Mouse (Mus musculus) layer of hippocampus, adult 11-12 months (tissue): ENCODE measurements around the gene Mkks.
"Not testable (repeated sequence)": the region's sequence is repeated elsewhere in the genome, so short reads cannot be mapped to it uniquely, and the experiment has no call there.

ENCODE experiments used
- DNase-seq: peaks from one replicate; pipeline ENCODE4 v3.0.0; 2022; ENCODE audit warnings: low spot score

Mkks gene

DNA sequence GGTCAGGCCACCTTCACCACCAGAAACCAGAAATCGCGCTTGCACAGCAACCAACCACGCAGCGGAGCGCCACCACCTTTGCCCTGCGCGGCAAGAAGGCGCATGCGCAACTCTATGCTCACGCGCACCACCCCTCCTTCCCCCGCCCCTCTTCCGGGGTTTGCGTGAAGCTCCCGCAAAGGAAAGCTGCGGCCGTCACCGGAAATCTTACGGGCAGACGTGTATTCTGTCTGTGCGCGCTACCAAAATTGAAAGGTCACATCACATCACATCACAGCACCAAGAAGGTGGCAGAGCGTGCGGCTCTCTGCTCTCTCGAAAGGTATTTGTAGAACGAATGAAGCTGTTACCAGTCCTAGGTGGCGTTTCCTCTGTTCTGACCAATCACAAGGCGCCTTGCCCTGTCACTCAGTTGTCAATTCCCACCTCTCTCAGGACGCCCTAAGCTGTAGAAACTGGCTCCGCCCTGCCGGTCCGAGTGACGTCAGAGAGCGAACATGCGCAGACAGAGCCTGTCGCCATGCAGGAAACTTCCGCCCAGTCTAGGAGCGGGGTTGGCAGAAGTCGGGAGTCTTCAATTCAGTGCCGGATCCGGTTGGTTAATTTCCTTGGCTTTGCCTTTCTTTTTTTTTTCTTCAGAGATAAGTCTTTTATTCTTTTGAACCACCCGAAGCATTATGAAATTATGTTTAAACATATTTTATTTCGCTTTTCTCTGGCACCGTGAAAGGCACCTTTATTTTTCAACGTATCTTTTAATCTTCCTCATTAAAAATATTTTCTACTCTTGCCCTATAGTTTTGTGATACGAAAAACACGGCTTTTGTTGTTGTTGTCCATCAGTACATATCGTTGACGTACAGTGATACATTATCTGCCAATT is at the start of gene Mkks, which contains the start of the genes Slx4ip and AL731706.1:
TSS of gene Mkks (minus strand) at position 322 of the 883 bp plus-strand sequence.
TSS of gene Slx4ip (plus strand) at position 151 of the 883 bp plus-strand sequence.
TSS of gene AL731706.1 (minus strand) at position 322 of the 883 bp plus-strand sequence.
- DNase-seq = peak; percentile 99

DNA sequence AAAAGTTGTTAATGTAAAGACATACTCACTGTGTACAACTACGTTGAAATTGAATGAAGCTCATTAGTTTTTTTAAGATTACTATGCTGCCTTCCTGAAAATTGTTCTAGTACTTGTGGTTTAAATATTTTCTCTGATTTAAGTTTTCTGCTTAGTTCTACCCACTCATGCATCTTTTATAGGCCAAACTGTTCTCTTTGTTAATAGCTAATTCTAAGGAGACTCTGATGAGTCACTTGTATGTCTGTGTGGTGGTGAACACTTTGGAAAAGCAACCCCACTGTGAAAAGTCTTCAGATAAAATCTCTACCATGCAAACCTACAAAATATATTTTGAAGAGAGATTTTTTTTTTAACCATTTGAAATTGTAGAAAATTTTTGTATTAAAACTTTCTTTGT is 47.1 kb upstream of the Mkks start:
- no peak for DNase-seq

DNA sequence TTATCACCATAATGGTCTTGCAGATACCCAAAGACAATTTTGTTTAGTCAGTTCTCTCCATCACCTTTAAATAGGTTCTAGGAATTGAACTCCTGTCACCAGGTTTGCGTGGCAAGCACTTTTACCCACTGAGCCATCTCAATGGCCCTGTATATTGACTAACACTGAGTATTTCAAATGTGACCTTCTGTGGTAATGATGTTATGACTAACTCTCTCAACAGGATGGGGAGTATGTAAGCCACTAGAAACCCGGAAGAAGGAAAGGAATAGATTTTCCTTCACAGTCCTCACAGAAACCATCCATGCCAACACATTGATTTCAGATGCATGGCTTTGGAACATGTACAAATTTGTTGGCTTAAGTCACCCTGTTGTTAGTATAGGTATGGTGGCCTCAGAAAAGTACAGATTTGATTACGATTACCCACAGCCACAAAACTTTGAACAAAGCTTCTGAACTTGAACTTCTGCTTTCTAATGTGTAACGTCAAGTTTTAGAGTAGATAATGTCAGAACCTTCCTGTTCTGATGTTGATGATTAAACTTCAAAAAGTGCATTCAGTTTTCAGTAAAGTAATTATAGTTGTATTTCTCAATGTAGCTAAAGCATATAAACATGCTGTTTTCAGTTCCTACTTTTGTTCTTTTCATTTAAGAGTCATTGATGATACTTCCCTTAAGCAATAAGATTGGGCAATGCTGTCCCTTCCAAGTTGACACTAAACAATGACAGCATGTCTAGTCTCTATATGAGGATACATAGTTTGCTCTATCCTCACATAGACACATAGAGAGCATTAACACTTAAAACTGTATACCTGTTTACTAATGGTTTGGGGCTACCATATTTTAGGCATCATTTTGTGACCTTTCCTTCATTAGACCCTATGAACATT is 45.5 kb upstream of the Mkks start:
- DNase-seq = no peak

DNA sequence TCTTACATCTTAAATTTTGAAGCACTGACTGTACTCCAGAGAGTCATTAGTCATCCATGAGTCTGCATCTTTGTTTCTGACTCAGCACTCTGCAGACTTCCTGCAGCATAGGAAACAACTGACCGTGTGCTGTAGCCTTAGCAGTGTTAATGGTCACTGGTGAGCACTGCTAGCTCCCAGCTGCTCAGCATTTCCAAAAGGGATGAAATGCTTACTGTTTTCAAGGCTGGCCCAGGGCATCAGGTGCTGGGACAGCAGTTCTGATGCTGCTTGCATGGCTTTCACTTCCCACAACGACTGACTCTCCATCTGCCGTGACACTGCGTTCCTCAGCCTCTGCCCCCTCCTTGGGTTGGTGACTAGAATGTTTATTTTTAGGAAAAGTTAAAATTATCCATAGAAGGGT is 29.8 kb upstream of the Mkks start:
- peak; percentile 48 for DNase-seq

DNA sequence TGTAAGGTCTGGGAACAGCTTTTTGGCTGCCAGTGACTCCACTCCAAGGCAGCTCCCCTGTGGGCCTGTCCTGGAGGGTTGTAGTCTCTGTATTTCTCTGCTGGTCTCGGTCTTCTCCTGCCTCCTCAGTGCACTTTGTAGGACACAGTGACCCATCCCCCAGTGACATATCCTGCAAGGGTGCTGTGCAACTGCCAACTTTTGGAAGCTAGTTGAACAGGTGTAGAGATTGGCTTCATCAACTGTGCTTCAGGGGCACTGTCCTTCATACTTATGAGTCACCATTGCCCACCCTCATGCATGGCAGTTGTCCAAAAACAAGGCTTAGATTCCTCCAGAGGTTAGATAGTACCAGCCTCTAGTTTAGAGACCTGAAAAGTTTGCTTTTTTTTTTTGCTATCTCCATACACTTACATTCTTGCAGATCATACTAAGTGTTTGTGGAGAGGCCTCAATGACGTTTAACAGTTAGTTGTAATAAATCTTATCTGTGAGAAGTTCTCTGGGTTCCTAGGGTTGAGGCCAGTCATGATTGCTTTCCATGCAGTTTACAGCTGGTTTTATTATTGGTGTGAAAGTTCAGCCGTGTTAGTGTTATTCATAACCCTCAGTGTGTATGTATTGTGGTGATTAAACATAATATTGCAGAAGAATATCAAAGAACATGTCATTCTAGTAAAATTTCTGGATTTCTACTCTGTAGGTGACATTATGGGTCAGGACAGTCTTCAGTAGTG is 29.2 kb upstream of the Mkks start:
- DNase-seq = no peak

DNA sequence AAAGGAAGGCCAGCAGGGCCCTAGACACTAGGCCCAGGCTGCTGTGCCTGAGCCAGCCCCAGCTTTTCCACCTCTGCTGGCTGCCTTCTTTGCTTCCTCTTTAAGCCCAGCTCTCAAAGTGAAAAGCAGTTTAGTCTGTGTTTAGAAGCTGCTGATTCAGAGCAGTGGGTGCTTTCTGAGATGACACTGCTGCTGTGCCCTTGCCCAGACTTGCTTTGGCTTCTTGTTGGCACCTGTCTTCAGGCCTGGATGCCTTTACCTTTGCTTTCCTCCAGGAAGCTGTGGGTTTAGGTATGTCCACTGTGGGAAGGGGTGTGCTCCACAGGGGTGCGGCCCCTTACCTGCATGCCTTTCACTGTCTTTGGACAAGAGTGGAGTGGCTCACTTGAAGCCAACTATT is 28.2 kb upstream of the Mkks start:
- no peak for DNase-seq

DNA sequence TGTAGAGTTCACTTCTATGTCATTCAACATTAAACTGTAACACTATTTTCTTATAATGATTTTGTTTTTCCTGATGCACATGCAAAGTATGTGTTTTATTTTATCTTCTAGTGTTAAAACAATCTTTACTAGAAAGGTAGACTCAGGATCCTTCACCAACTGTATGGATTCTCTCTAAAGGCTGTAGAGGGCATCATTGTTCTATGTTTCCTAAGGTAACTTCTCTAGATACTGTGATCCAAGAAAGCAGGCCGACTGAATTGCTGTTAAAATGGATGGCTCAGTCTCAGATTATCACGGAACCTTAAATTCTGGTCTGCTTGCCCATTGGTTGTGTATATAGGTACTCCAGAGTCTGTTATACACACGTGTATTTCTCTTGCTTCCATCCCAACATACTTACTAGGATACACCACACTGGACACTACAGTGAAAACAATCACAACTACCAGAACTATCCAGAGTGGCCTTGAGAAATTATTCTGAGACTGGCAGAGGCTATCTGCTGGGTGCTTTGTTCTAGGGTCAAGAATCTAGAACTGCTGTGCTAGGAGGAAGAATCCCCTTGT is 23.2 kb upstream of the Mkks start:
- DNase-seq = no peak

DNA sequence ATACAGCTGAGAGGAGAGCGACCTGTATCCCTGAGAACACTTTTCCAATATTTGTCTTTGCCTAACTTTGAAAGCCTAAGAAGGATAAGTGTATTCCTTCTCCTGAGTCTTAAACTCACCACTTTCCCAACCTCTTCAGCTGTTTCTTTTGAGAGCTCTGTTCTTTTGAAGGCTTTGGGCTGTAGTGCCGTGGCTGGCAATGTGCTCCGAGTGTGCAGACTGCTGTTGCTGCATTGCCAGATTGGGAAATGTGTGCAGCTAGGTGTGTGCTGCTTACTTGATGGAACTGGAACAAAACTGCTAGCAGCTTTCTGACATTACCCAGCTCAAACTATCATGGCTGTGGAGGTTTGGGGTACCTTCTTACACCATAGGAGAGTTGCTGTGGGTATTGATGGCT is 21.8 kb upstream of the Mkks start:
- no peak for DNase-seq

DNA sequence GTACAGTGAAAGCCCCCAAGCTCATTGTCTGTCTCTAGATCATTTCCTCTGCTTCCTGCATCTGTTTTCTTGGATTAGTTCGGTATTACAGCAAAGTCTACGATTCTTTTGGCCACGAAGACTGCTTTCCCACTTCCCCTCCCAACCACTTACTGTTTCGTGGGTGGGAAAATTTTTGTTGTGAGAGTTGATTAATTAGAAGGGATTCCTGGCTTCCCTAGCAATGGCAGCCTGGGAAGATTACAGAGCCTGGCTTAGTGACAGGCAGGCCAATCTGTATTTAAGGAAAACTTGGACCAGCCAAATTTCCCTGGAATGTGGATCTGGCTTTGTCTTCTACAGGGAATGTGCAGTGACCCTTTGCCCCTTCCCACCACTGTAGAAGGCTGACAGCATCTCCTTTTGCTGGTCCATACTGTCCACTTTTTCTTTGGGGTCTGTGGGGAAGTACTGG is 20.8 kb upstream of the Mkks start:
- no peak for DNase-seq

DNA sequence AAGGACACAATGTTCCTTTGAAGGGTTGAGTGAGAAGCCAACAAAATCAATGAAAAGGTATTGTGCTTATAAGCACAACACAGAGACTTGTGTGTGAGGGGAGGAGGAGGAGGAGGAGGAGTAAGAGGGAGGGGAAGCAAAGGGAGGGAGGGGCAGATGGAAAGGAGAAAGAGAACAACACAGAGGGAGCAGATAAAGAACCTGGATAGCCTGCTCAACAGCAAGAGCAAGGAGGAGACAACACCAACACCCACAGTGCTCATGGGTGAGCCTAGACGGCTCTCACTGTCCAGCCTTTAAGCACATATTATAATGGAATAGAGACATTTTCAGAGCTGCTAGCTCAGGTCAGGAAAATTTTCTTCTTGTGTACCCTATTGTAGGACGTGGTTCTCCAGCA is 18.1 kb upstream of the Mkks start:
- no peak for DNase-seq

DNA sequence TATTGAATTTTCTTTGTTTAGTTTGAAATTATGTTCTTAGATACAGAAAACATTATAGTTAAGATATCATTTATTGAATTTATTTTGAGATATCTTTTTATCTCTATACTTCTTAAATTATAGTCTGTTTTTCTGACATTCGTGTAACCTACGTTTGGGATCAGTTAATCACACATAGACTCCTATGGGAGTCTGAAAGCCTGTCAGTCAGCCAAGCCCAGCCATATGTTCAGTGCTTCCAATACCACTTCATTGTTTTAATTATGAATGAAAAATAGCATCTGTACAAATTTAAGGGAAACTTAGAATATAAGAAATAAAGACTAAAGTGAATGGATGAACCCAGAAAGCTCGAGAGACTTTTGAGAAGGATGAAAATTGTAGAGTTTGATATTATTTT is 17.4 kb upstream of the Mkks start:
- no peak for DNase-seq

DNA sequence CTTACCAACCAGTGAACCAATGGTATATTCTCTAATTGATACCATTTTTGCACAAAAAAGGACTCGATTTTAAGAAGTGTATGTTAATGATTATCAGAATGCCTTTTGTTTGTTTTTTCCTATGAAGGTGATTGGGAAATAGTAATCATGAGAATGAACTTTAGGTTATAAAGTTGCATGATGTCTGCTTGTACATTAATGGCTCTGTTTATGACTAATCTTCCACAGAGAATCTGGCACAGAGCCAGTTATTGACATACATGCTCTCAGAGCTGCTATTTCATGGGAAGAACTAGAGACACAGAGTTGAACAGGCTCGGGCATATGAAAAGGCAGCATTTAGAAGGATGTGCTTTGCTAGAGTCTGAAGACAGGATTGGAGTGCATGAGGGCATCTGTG is 4.9 kb upstream of the Mkks start:
- DNase-seq = no peak

DNA sequence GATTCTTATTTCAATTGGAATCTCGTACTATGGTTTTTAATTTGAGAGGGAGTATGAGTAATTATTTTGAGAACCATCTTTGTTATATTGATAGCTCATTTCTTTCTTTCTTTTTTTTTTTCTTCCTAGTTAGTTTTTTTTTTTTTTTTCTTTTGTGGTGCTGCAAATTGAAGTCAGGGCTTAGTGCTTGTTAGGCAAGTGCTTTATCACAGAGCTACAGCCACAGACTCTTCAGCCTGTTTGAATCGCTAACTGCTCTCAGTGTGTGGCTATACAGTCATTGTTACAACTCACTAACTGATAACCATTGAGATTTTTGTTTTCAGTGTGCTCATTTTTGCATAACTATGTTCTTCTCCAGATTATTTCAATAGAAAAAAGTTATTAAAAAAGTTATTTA is 3.3 kb upstream of the Mkks start:
- no peak for DNase-seq

DNA sequence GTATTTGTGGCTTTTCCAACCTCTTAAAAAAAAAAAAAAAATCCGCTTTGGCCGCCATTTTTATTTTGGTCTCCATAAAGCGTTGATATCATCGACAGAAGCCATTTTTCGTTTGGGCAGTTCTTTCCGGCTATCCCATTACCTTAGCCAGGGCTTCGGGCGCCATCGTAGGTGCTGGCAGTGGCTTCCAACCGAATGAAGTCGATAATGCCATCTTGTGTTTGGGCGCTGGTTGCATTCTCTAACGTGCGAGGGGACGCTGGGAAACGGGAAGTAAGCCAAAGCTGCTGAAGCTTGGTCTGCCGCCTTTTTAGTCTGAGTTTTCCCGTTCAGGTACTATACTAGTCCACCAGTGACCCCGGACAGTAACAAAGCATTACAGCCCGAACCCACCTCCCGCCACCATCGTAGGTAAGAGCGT is 772 bp upstream of the Mkks start:
- DNase-seq = peak; percentile 99

DNA sequence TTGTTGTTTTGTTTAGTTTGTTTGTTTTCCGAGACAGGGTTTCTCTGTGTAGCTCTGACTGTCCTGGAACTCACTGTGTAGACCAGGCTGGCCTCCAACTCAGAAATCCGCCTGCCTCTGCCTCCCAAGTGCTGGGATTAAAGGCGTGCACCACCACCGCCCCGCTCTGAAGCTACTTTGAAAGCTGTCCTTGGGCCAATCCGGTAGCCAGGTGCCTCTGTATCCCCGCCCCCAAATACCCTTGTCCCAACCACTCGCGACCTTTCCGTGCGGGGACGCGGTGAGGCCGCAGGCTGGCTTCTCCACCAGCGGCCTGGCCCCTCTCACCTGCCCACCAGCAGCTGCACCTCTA is 497 bp downstream of the Mkks start:
- DNase-seq = not testable (repeated sequence)

DNA sequence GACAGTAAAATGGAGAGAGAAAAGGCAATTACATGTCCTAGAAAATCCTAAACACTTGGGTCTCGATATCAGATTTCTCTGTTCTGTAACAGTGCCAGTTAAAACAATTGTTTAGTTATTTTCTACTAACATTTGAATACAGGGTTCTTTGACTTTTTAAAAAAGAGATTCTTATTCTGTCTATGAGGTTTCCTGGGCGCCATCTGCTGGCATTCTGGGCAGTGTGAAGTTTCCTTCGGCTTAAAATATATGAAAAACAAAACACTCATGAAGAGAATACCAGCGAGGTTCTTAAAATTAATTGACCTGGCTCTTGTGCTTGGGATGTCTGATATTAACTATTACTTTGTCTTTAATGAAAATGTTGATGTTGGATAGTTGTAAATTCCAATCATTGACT is 4.3 kb downstream of the Mkks start:
- DNase-seq = peak; percentile 50

DNA sequence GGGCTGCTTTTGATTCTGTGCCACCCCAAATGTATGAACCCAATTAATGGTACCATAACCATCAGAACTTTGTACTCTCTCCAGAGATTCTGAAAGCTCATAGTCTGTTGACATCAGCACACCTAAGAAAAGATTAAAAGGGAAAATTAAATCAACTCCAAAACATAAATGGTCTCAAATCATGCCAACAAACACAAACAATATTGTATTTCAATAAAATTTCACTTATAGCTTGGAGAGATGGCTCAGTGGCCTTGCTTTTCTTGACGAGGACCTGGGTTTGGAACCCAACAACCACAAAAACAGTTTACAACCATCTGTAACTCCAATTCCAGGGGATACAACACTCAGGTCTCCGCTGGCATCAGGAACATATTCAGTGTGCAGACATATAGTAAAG is 5.6 kb downstream of the Mkks start, which contains the start of gene AL731706.2:
TSS of gene AL731706.2 (minus strand) at position 101 of the 400 bp plus-strand sequence.
- DNase-seq = no peak

DNA sequence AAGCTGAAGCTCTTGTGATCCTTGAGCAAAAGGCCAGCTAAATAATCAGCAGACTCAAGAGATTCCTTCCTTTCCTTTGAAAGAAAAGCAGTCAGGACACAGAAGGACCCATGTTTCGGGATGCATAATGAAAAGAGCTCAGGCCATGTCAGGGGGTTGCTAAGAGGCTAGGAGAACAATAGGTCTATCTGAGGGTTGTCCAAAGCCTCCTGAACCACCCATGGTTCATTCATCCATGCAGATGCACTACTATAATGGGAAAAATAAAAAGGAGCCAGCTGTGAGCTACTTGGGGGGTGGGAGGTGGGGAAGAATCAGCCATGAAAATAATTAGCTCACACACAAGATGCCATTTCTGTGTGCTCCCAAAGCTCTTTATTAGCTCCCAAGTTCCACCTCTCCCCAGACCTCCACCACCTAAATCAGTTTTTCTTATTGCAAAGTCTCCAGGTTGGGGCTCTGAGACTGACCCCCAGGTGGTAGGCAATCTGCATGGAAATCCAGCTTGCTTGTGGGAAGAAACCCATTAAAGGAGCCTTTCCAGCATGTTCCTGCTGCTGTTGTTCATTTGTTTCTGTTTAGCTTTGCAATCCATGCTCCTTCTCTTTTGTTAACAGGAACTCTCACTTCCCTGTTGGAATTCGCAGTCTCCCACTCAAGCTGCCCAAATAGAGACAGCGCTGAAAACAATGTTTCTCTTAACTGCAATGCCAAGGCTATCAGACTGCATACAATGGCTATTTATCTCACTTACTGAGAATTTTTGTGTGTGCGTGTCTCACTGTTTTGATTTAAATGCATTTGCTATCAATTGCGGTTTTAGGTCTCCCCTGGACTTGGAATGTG is 36.4 kb downstream of the Mkks start:
- DNase-seq = no peak

DNA sequence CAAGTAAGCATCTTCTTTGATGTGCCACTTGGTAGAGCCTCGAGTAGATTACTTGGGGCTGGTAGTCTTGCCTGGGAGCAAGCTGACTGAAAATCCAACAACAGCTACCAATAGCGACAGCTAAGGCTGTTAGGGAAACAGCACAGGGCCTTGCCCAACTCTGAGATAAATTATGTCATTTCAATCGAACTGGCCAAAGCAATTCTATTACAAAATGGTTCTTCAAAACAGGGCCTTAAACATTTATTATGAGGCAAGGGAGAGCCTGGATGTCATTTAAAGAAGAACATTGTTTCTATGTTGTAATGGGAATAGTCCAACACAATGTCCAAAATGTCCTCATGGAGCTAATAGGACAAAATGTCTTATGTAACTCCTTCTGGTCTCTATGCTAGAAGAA is 40.8 kb downstream of the Mkks start:
- DNase-seq = no peak

DNA sequence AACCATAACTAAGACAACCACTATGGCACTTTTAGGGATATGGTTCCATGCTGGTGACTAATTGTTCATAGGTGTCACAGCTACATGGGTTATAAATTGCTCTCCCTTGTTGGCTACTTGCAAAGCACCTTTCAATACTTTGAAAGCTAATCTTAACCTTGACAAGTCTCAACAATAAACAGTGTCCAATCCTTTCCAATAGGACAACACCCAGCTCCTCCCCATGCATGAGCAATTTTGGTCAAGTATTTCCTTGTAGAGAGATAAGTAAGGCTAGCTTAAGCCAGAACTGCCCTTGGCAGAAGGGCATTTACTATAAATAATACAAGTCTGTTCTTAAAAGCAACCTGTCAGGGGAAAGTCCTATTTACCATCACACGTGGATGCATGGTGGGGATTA is 53.2 kb downstream of the Mkks start:
- no peak for DNase-seq

DNA sequence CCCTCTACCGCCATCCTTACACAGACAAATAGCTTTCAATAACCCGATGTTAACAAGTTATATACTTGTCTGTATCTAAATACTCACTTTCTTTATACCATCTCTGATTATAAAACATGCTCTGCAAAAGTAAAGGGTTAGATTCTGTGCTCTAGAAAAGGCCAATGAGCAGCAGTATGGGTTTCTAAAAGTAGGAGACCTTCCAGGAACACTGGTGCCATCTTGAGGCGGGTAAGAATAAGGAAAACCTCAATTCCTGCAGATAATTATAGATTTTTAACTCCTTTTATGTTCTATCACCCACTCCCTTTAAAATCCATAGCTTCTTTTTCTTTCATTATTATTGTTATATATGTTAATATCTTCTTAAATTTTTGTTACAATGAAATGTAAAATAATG is 55.3 kb downstream of the Mkks start:
- DNase-seq = no peak
